Mouse (Mus musculus) kidney, adult 11 months (tissue): ENCODE results near the gene Cst11.
A peak's percentile ranks its signal among the peaks of the same experiment; 100 is the strongest.
"Not testable (repeated sequence)": the region's sequence is repeated elsewhere in the genome, so short reads cannot be mapped to it uniquely, and the experiment has no call there.

Source experiments
- DNase-seq: peaks from one replicate; pipeline ENCODE4 v3.0.0; 2022

Gene Cst11

GRCm38 (mm10) chr2:148771397-148771796, at the start of gene Cst11:
Cst11 (minus strand) TSS chr2:148771497.
- DNase-seq: not testable (repeated sequence)

GRCm38 (mm10) chr2:148819909-148820308, 48.6 kb upstream of the Cst11 start, which contains the start of gene Cst13:
Cst13 (plus strand) TSS chr2:148820081.
- DNase-seq: no peak

- no peak for DNase-seq
Observed at GRCm38 (mm10) chr2:148806696-148807095, 35.4 kb upstream of the Cst11 start.

- peak; percentile 6 for DNase-seq
Observed at GRCm38 (mm10) chr2:148801491-148801921, 30.2 kb upstream of the Cst11 start.

GRCm38 (mm10) chr2:148798485-148798884, 27.2 kb upstream of the Cst11 start, which contains the start of gene Cst8:
Cst8 (plus strand) TSS chr2:148798785.
- no peak for DNase-seq

GRCm38 (mm10) chr2:148789142-148789541, 17.8 kb upstream of the Cst11 start, which contains the start of gene Cst12:
Cst12 (plus strand) TSS chr2:148789361.
- no peak for DNase-seq

- DNase-seq: no peak
Observed at GRCm38 (mm10) chr2:148781709-148782108, 10.4 kb upstream of the Cst11 start, which contains the start of gene 8030411F24Rik. 8030411F24Rik (plus strand) TSS chr2:148782009.

GRCm38 (mm10) chr2:148763648-148764388, 7.5 kb downstream of the Cst11 start:
- DNase-seq: no peak

- DNase-seq: no peak
Observed at GRCm38 (mm10) chr2:148754310-148754846, 16.9 kb downstream of the Cst11 start.

GRCm38 (mm10) chr2:148751893-148752813, 19.1 kb downstream of the Cst11 start:
- peak; percentile 55 for DNase-seq

- DNase-seq: no peak
Observed at GRCm38 (mm10) chr2:148750058-148750457, 21.2 kb downstream of the Cst11 start, which contains the start of gene Cstl1. Cstl1 (plus strand) TSS chr2:148750358.

GRCm38 (mm10) chr2:148743846-148744407, 27.4 kb downstream of the Cst11 start:
- DNase-seq: peak; percentile 40

- DNase-seq: peak; percentile 21
Observed at GRCm38 (mm10) chr2:148743001-148743400, 28.3 kb downstream of the Cst11 start.

- peak; percentile 96 for DNase-seq
Observed at GRCm38 (mm10) chr2:148732327-148733000, 38.8 kb downstream of the Cst11 start, which contains the start of gene Napb. Napb (minus strand) TSS chr2:148732467.

GRCm38 (mm10) chr2:148731614-148732326, 39.5 kb downstream of the Cst11 start:
- peak; percentile 6 for DNase-seq

- DNase-seq: no peak
Observed at GRCm38 (mm10) chr2:148719271-148719995, 51.9 kb downstream of the Cst11 start.
